Mouse (Mus musculus) CH12.LX (cell line): ENCODE data around the gene Gm47791.

Experiments
- CTCF ChIP-seq, 2 experiments: IDR thresholded peaks in 1 of 2; conservative IDR thresholded peaks in 1 of 2; 2 replicates each; pipeline ENCODE4 v1.5.1; 2011 to 2012; ENCODE audit warnings: low read depth in 2 of 2, low read length in 2 of 2, improper control_type of control experiment in 1 of 2, inconsistent platforms in 1 of 2, mild to moderate bottlenecking in 1 of 2, moderate library complexity in 1 of 2
- E2F4 ChIP-seq: IDR thresholded peaks from 2 replicates; pipeline ENCODE4 v1.6.1; 2011; ENCODE audit warnings: low read depth, low read length, improper control_type of control experiment; ENCODE audit not compliant: insufficient replicate concordance
- JUND ChIP-seq: conservative IDR thresholded peaks from 2 replicates; pipeline ENCODE4 v1.6.1; 2011; ENCODE audit warnings: low read depth, low read length, improper control_type of control experiment
- MAFK ChIP-seq: IDR thresholded peaks from 2 replicates; pipeline ENCODE4 v1.6.1; 2011; ENCODE audit warnings: low read length, improper control_type of control experiment; ENCODE audit not compliant: insufficient replicate concordance
- POLR2A ChIP-seq: IDR thresholded peaks from 2 replicates; pipeline ENCODE4 v1.6.1; 2011; ENCODE audit warnings: low read depth, mild to moderate bottlenecking, improper control_type of control experiment, low read length
- UBTF ChIP-seq: IDR thresholded peaks from 2 replicates; pipeline ENCODE4 v1.6.1; 2012; ENCODE audit warnings: low read depth, mild to moderate bottlenecking, inconsistent platforms, low read length, improper control_type of control experiment, moderate library complexity
- ZC3H11A ChIP-seq: IDR thresholded peaks from 2 replicates; pipeline ENCODE4 v1.6.1; 2012; ENCODE audit warnings: low read depth, mild to moderate bottlenecking, inconsistent platforms, low read length, improper control_type of control experiment

DNA sequence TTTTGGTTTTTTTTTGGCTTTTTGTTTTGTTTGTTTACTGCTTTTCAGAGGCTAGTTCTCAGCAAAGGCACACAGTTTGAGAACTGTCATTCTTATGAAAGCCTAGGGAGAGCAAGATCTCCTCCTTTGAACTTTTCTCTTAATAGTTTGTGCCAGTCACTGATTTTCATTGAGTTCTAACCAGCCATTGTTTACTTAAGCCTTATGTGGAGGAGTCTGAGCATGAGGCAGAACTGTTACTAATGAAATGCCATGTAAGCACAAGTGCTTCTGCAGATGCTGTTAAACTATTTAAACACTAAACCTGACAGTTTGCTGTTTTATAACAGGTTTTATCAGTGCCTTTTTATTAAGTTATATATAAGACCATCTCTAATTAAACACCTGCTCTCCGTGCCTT lies 33.0 kb downstream of the Gm47791 start:
- TF ChIP-seq CTCF (conservative IDR thresholded peaks at IDR 0.05 in 1 of 2, IDR thresholded peaks at IDR 0.05 in 1 of 2; ENCODE audit: low read depth in 2 of 2, low read length in 2 of 2) (no peak), MAFK (no peak), UBTF (no peak), ZC3H11A (no peak), E2F4 (no peak), POLR2A (no peak), JUND (no peak)
